Mouse (Mus musculus) induced T-regulatory cell, adult 2 months (primary cell): Measurements from ENCODE around the gene Iqce.
A peak's percentile ranks its signal among the peaks of the same experiment; 100 is the strongest.

Experiments
- DNase-seq: peaks from one replicate; pipeline ENCODE4 v3.0.0-alpha.2; 2012; ENCODE audit warnings: low read depth

The Iqce gene

GRCm38 (mm10) chr5:140702103-140702513 is at the start of gene Iqce:
TSS of gene Iqce (minus strand) at chr5:140702378.
- DNase-seq: peak; percentile 95

- peak; percentile 68 for DNase-seq
These were observed 48.7 kb upstream of the Iqce start for GRCm38 (mm10) chr5:140750925-140751324.

- DNase-seq: peak; percentile 80
These were observed 47.1 kb upstream of the Iqce start for GRCm38 (mm10) chr5:140749062-140749875.

GRCm38 (mm10) chr5:140748425-140748824 is 46.2 kb upstream of the Iqce start:
- no peak for DNase-seq

- DNase-seq: no peak
These were observed 41.5 kb upstream of the Iqce start for GRCm38 (mm10) chr5:140743706-140744131.

GRCm38 (mm10) chr5:140741877-140742276 is 39.7 kb upstream of the Iqce start:
- peak; percentile 50 for DNase-seq

- no peak for DNase-seq
These were observed 38.9 kb upstream of the Iqce start for GRCm38 (mm10) chr5:140741040-140741439.

GRCm38 (mm10) chr5:140739813-140740212 is 37.6 kb upstream of the Iqce start:
- DNase-seq: no peak

- DNase-seq: peak; percentile 37
These were observed 34.0 kb upstream of the Iqce start for GRCm38 (mm10) chr5:140736166-140736565.

- DNase-seq: peak; percentile 65
These were observed 33.1 kb upstream of the Iqce start for GRCm38 (mm10) chr5:140735297-140735696.

GRCm38 (mm10) chr5:140733336-140733735 is 31.2 kb upstream of the Iqce start:
- no peak for DNase-seq

GRCm38 (mm10) chr5:140732195-140732594 is 30.0 kb upstream of the Iqce start:
- peak; percentile 67 for DNase-seq

- no peak for DNase-seq
These were observed 29.0 kb upstream of the Iqce start for GRCm38 (mm10) chr5:140731040-140731797.

- DNase-seq: no peak
These were observed 25.0 kb upstream of the Iqce start for GRCm38 (mm10) chr5:140726946-140727740.

GRCm38 (mm10) chr5:140726062-140726839 is 24.1 kb upstream of the Iqce start:
- no peak for DNase-seq

- no peak for DNase-seq
These were observed 21.6 kb upstream of the Iqce start, which contains the start of gene Amz1 for GRCm38 (mm10) chr5:140723822-140724221. TSS of gene Amz1 (plus strand) at chr5:140724127.

GRCm38 (mm10) chr5:140722121-140722520 is 19.9 kb upstream of the Iqce start:
- DNase-seq: no peak

GRCm38 (mm10) chr5:140720773-140721172 is 18.6 kb upstream of the Iqce start:
- DNase-seq: no peak

GRCm38 (mm10) chr5:140711040-140711439 is 8.9 kb upstream of the Iqce start:
- DNase-seq: no peak

GRCm38 (mm10) chr5:140710315-140710714 is 8.1 kb upstream of the Iqce start:
- no peak for DNase-seq

GRCm38 (mm10) chr5:140705501-140706171 is 3.5 kb upstream of the Iqce start:
- peak; percentile 29 for DNase-seq
